Mouse (Mus musculus) hindbrain, postnatal 0 days (tissue): ENCODE data around the gene Ttc16. TPM values are rescaled to one million over a fixed set of nuclear protein-coding genes. Genes with fewer than 3 reads are reported as not detected.

Experiments used
- ATAC-seq: fragments of 200-750 bp; cut with Nextera tagmentation; 2 replicates; pipeline ENCODE4 v1.8.0; 2017; ENCODE audit warnings: mild to moderate bottlenecking, moderate TSS enrichment, moderate library complexity
- DNase-seq: peaks from one replicate; pipeline ENCODE4 v3.0.0-alpha.2; 2015; ENCODE audit warnings: low spot score
- H3K27ac ChIP-seq: fragments of 300-500 bp; sonication (generic); 2 replicates; pipeline ENCODE4 v1.5.1; 2014; ENCODE audit warnings: mild to moderate bottlenecking
- H3K27me3 ChIP-seq: fragments of 300-500 bp; sonication (generic); 2 replicates; pipeline ENCODE4 v1.6.1; 2014; ENCODE audit warnings: low read length, mixed read lengths; ENCODE audit not compliant: insufficient read depth
- H3K36me3 ChIP-seq: fragments of 300-500 bp; sonication (generic); 2 replicates; pipeline ENCODE4 v1.6.1; 2014; ENCODE audit warnings: low read length, mixed read lengths; ENCODE audit not compliant: insufficient read depth
- H3K4me1 ChIP-seq: fragments of 300-500 bp; sonication (generic); 2 replicates; pipeline ENCODE4 v1.6.1; 2014; ENCODE audit warnings: antibody characterized with exemption, low read length, mixed read lengths; ENCODE audit not compliant: insufficient read depth
- H3K4me2 ChIP-seq: fragments of 300-500 bp; sonication (generic); 2 replicates; pipeline ENCODE4 v1.6.1; 2014; ENCODE audit warnings: low read depth, mild to moderate bottlenecking, low read length, moderate library complexity, mixed read lengths
- H3K4me3 ChIP-seq: fragments of 300-500 bp; sonication (generic); 2 replicates; pipeline ENCODE4 v1.5.1; 2014; ENCODE audit warnings: low read length
- H3K9ac ChIP-seq: fragments of 300-500 bp; sonication (generic); replicated peaks from 2 replicates; pipeline ENCODE4 v1.6.1; 2014; ENCODE audit warnings: mild to moderate bottlenecking, low read length, moderate library complexity, mixed read lengths
- H3K9me3 ChIP-seq: fragments of 300-500 bp; sonication (generic); 2 replicates; pipeline ENCODE4 v1.6.1; 2016; ENCODE audit warnings: low read length, mixed read lengths
- CTCF ChIP-seq: IDR thresholded peaks from 2 replicates; pipeline ENCODE4 v1.5.1; 2016; ENCODE audit warnings: antibody characterized with exemption, control low read depth, low read depth
- WGBS: fragments of 180-500 bp; shearing (Covaris S2); extraction: QIAGEN DNeasy Blood & Tissue Kit; methylation state at CpG from one replicate; pipeline ENCODE4 v1.1.7; 2014; 5-methylcytosine and 5-hydroxymethylcytosine counted together
- polyA plus RNA-seq: library from polyadenylated mRNA; unstranded; fragments of >200 nt; fragmentation: Nextera tagmentation; extraction: Ambion mirVana; gene quantifications from 2 replicates; pipeline ENCODE4 v1.2.1, GENCODE M21; 2015
- total RNA-seq: library from RNA; depleted of rRNA; stranded (reverse); fragments of >200 nt; gene quantifications from 2 replicates; pipeline ENCODE4 v1.2.3, GENCODE M21; 2014

Gene Ttc16
- total and polyA plus RNA-seq, 2 experiments from 2014 or later, result 0.58 to 0.78 TPM

DNA sequence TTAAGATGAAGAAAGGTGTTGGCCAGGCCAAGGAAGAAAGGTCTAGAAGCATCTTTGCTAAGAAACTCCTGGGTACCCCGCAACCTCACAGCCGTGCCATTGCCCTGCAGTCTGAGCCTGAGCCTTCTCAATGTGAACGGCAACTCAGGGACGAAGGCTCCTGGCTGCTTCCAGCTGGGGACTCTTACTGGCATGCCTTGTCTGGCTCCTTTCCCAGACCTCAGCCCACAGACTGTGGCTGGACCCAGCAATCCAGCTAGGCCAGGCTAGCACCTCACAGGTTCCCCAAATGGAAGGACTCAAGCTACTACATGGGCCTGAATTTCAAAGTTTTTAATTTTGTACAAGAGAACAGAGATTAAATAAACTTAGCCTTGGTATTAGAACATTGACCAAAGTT lies 13.6 kb downstream of the Ttc16 start:
- 71% methylated on average over 4 of the region's 4 CpGs for WGBS
- no peaks in the 10 kb centered on the region for H3K4me1 ChIP-seq
- H3K27ac ChIP-seq, result no peak overlapping the region
- DNase-seq (no peak), ATAC-seq (no peak)
- H3K27me3 ChIP-seq, result no peaks in the 10 kb centered on the region
- H3K9me3 ChIP-seq, result no peaks in the 10 kb centered on the region
- no peak overlapping the region for H3K4me2 ChIP-seq
- TF ChIP-seq CTCF, result no peak
- H3K4me3 ChIP-seq, result no peak overlapping the region
- no peak overlapping the region for H3K9ac ChIP-seq
- H3K36me3 ChIP-seq, result peaks cover 26% of the 10 kb centered on the region; the same call in 1 of the 2 replicates

DNA sequence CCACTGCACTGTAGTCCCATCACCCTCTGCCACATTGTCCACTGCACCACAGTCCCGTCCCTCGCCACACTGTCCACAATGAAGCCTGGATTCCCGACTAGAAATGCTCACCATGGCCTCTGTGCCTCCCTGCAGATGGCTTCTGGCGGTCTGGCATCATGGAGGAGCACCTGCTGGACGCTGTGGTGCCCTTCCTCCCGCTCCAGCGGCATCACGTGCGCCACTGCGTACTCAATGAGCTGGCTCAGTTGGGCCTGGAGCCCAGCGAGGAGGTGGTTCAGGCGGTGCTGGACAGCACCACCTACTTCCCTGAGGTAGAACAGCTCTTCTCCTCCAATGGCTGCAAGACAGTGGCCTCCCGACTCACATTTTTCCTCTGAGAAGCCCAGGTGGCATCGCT lies 14.1 kb downstream of the Ttc16 start:
- Histone ChIP-seq H3K27ac (no peak overlapping the region), H3K27me3 (no peaks in the 10 kb centered on the region), H3K4me2 (no peak overlapping the region), H3K36me3 (peaks cover 26% of the 10 kb centered on the region; the same call in 1 of the 2 replicates), H3K9ac (no peak overlapping the region), H3K4me1 (no peaks in the 10 kb centered on the region), H3K4me3 (no peak overlapping the region), H3K9me3 (no peaks in the 10 kb centered on the region)
- 86% methylated on average over 14 of the region's 14 CpGs for WGBS
- ATAC-seq (no peak), DNase-seq (no peak)
- TF ChIP-seq CTCF, result no peak

DNA sequence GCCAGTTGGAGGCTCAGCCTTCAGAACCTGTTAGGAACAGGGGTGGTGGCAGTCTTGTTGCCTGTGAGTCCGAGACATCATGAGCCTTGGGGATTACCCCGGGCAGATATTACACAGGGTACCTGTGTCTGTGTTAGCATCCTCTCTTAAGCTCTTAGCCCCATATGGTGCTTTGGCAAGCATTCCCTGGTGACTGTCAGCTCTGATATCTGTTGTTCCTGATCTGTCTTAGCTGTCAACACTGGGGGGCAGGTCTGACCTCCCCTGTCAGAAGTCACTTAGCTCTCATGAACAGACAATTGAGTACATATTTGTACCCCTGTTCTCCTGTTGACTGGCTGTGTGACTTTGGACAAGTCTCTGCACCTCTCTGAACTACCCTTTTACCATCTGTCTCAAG lies 16.4 kb downstream of the Ttc16 start:
- Histone ChIP-seq H3K36me3 (peaks cover 38% of the 10 kb centered on the region), H3K27me3 (no peaks in the 10 kb centered on the region), H3K9me3 (no peaks in the 10 kb centered on the region), H3K4me1 (no peaks in the 10 kb centered on the region), H3K4me3 (no peak overlapping the region), H3K4me2 (no peak overlapping the region), H3K9ac (no peak overlapping the region), H3K27ac (no peak overlapping the region)
- no peak for ATAC-seq
- no peak for DNase-seq
- 77% methylated on average over 2 of the region's 2 CpGs for WGBS
- no peak for TF ChIP-seq CTCF

DNA sequence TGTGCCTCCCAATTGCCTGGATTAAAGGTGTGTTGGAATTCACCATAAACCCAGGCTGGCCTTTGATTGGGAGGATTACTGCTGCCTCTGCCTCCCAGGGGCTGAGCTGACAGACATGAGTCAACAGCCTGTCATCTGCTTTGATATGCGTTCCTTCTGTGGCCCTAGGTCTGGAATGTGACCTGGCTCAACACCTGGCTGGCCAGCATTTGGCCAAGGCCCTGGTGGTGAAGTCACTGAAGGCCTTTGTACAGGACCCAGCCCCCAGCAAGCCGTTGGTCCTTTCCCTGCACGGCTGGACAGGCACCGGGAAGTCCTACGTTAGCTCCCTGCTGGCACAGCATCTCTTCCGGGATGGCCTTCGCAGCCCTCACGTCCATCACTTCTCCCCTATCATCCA lies 16.9 kb downstream of the Ttc16 start:
- Histone ChIP-seq H3K4me2 (no peak overlapping the region; the same call in 1 of the 2 replicates), H3K9me3 (no peaks in the 10 kb centered on the region), H3K27me3 (no peaks in the 10 kb centered on the region), H3K4me3 (no peak overlapping the region), H3K4me1 (no peaks in the 10 kb centered on the region), H3K27ac (no peak overlapping the region), H3K9ac (no peak overlapping the region), H3K36me3 (peaks cover 41% of the 10 kb centered on the region)
- WGBS, result 72% methylated on average over 8 of the region's 8 CpGs
- no peak for ATAC-seq
- no peak for DNase-seq
- TF ChIP-seq CTCF, result no peak

DNA sequence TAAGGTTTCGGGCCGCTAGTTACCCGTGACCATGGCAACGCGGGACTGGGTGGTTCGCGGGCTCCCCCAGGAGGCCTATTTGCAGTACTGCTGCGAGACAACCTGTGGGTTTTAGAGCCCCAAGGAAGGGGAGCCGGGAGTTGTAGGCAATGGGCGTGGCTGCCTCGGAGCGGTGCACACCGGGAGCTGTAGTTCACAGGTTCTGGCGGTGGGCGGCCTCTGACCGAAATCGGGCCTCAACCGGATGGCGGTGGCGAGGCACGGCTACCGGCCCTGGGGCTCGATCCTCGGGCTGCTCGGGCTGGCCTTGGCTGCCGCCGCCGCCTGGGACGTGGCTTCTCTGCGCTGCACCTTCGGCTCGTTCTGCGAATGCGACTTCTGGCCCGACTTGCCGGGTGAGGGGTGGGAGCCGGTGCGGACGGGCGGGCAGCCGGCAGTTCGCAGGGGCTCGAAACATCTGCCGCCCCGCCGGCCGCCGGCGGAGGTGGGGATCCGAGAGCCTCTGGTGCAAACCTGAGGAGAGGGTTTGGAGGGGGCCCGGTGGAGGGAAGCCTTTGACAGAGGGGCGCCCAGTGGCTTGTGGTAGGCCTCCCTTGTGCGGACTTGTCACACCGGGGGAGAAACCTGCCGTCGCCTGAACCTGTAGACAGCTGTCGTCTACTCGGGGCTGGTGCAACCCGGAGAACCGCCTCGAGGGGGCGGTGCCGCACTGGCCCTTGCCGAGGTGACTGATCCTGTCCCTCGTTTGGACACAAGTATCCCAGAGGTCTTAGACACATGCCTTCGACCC lies 18.2 kb downstream of the Ttc16 start, which contains the start of gene Tor2a:
TSS of gene Tor2a (plus strand) at position 179 of the 790 bp plus-strand sequence.
- H3K9ac ChIP-seq, result peak within 1 kb of the TSS; percentile 87
- no peaks in the 10 kb centered on the region for H3K27me3 ChIP-seq
- H3K4me3 ChIP-seq, result peak within 1 kb of the TSS; percentile 66
- 1% methylated on average over 60 of the region's 66 CpGs for WGBS
- H3K36me3 ChIP-seq, result peaks cover 45% of the 10 kb centered on the region
- no peaks in the 10 kb centered on the region for H3K9me3 ChIP-seq
- peak; percentile 94 for ATAC-seq
- peak within 1 kb of the TSS; percentile 62 for H3K4me2 ChIP-seq
- peak; percentile 99 for DNase-seq
- TF ChIP-seq CTCF, result peak; percentile 92
- H3K4me1 ChIP-seq, result no peaks in the 10 kb centered on the region
- H3K27ac ChIP-seq, result peak within 1 kb of the TSS; percentile 93

DNA sequence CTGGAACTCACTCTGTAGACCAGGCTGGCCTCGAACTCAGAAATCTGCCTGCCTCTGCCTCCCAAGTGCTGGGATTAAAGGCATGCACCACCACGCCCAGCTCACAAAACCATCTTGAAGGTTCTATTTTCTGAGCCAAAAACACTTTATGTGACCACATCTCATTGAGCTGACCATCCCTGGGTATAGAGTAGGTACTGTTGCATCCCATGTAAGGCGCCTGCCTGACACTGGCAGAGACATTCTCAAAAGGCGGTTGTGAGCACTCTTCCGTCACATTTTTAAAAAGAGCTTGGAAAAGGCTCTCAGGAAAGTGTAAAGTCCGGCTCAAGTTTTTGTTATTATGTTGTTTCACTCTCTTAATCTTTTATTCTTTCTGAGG lies 18.8 kb downstream of the Ttc16 start:
- no peak overlapping the region; the same call in 1 of the 2 replicates for H3K9ac ChIP-seq
- no peak for DNase-seq
- ATAC-seq, result peak; percentile 27
- H3K4me2 ChIP-seq, result peak overlapping the region; percentile 62
- no peak for TF ChIP-seq CTCF
- peak overlapping the region; percentile 66; the same call in 1 of the 2 replicates for H3K4me3 ChIP-seq
- no peaks in the 10 kb centered on the region for H3K4me1 ChIP-seq
- H3K27ac ChIP-seq, result no peak overlapping the region
- no peaks in the 10 kb centered on the region for H3K9me3 ChIP-seq
- no peaks in the 10 kb centered on the region for H3K27me3 ChIP-seq
- H3K36me3 ChIP-seq, result peaks cover 39% of the 10 kb centered on the region
- WGBS, result 35% methylated on average over 6 of the region's 6 CpGs

DNA sequence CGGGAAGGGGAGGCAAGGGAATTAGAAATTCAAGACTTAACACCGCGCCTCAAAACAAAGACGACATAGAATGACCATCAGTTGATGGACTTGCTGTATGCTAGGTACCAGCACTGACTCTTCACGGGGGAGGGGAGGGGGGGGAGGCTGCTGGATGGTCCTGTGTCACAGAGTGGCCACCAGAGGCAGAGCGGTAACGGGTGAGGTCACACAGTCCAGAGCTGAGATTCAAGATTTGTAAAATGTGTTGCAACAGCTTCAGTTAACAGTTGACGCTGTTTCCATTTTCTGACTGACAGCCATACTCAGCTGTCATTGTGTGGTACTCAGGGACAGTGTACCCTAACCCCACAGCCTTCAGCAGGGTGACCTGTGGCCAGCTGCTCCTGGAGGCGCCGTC lies 23.3 kb downstream of the Ttc16 start:
- ATAC-seq (no peak), DNase-seq (peak; percentile 44)
- H3K36me3 ChIP-seq, result peaks cover 51% of the 10 kb centered on the region
- H3K9me3 ChIP-seq, result no peaks in the 10 kb centered on the region
- H3K4me2 ChIP-seq, result no peak overlapping the region
- H3K4me3 ChIP-seq, result no peak overlapping the region
- 59% methylated on average over 10 of the region's 10 CpGs for WGBS
- H3K9ac ChIP-seq, result no peak overlapping the region
- H3K27me3 ChIP-seq, result no peaks in the 10 kb centered on the region
- H3K4me1 ChIP-seq, result no peaks in the 10 kb centered on the region
- TF ChIP-seq CTCF, result peak; percentile 62
- no peak overlapping the region for H3K27ac ChIP-seq
